Mouse (Mus musculus): ENCODE measurements at regions not wholly inside any gene's neighbourhood (a gene's known extent, or its start where the extent isn't known, plus 50 kb on each side); places are given as distances from the start of the nearest gene placed in this dataset.

GRCm38 (mm10) chr15:25146371-25146770, 267.2 kb downstream of the Basp1 start:
- TF ChIP-seq CTCF (conservative IDR thresholded peaks at IDR 0.05; ENCODE audit: low read length): no peak
- no peak for TF ChIP-seq NANOG (IDR thresholded peaks at IDR 0.05; ENCODE audit: borderline replicate concordance, low read length)
